Mouse (Mus musculus): Measurements from ENCODE around the gene Pcyt1b. TPM values are rescaled to one million over a fixed set of nuclear protein-coding genes. Genes with fewer than 3 reads are reported as not detected.

Gene Pcyt1b
- polyA plus RNA-seq, 1 experiment from 2014 or later: 0.30 TPM

DNA sequence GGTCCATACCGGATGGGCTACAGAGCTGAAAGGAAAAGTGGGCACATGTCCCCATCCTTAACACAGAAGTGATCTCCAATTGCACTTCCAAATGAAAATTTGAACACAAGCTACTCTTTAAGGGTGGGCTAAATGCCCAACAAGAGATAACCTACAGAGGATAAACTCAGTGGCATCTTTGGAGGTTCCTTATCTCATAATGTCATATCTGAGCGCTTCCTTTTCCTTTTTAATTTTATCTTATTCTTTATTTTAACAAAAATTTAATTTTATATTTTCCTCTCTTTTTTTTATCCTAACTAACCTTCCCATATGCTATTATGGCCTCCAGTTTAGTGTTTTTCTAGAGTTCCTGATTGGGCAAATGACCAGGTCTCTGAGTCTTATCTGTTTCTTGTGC, 3.9 kb upstream of the Pcyt1b start:
- TF ChIP-seq CTCF (IDR thresholded peaks at IDR 0.05; ENCODE audit: low read depth): no peak
- Histone ChIP-seq H3K4me1 (replicated peaks; ENCODE audit: control insufficient read depth, insufficient read depth, low read length) (no peaks in the 10 kb centered on the region), H3K4me3 (ENCODE audit: low read depth, low read length) (no peak overlapping the region), H3K9ac (ENCODE audit: low read depth, low read length) (no peak overlapping the region), H3K4me2 (replicated peaks; ENCODE audit: low read depth) (no peak overlapping the region), H3K36me3 (ENCODE audit: control insufficient read depth, insufficient read depth) (no peaks in the 10 kb centered on the region), H3K9me3 (ENCODE audit: control insufficient read depth) (no peaks in the 10 kb centered on the region), H3K27ac (ENCODE audit: low read depth, low read length) (no peak overlapping the region), H3K27me3 (replicated peaks; ENCODE audit: control insufficient read depth, insufficient read depth, low read length) (no peaks in the 10 kb centered on the region)
- 86% methylated on average over 2 of the region's 2 CpGs for WGBS
- ATAC-seq: no peak

GRCm38 (mm10) chrX:93655153-93655552, 490 bp downstream of the Pcyt1b start:
- no peaks in the 10 kb centered on the region for H3K36me3 ChIP-seq (ENCODE audit: control insufficient read depth, insufficient read depth)
- ATAC-seq: no peak
- H3K4me2 ChIP-seq (replicated peaks; ENCODE audit: low read depth): no peak overlapping the region
- no peaks in the 10 kb centered on the region for H3K4me1 ChIP-seq (replicated peaks; ENCODE audit: control insufficient read depth, insufficient read depth, low read length)
- no peak for TF ChIP-seq CTCF (IDR thresholded peaks at IDR 0.05; ENCODE audit: low read depth)
- H3K4me3 ChIP-seq (ENCODE audit: low read depth, low read length): no peak overlapping the region
- H3K27ac ChIP-seq (ENCODE audit: low read depth, low read length): no peak overlapping the region
- 75% methylated on average over 5 of the region's 5 CpGs for WGBS
- no peak overlapping the region for H3K9ac ChIP-seq (ENCODE audit: low read depth, low read length)
- no peaks in the 10 kb centered on the region for H3K9me3 ChIP-seq (ENCODE audit: control insufficient read depth)
- H3K27me3 ChIP-seq (replicated peaks; ENCODE audit: control insufficient read depth, insufficient read depth, low read length): no peaks in the 10 kb centered on the region

DNA sequence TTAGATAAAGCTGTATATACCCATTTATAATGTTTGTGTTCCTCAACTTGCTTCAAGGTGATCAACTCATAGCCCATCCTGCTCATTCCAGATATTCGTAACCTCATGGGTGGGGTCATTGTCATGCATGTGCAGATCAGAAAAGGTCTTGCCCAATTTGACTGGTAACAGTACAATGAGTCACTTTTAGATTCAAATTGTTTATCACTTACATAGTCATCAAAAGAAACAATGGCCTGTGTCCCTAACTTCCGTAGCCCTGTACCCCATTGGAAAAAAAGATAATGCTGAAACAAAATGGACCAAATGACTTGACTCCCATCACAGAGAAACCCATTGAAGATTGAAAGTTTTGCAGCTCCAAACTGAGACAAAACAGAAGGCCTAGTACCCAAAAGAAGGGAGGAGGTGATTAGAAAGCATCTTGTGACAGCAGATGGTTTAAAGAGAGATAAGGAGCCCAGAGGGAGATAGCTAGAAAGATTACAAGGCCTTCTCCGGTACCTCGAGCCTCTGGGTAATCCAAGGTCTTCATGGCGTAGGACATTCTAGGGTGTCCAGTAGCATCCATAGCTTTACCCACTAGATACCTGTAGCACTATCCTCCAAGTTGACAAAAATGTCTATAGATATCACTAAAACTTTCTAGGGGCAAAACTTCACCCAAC, 9.4 kb downstream of the Pcyt1b start:
- Histone ChIP-seq H3K9ac (ENCODE audit: low read depth, low read length) (no peak overlapping the region), H3K36me3 (ENCODE audit: control insufficient read depth, insufficient read depth) (no peaks in the 10 kb centered on the region), H3K27ac (ENCODE audit: low read depth, low read length) (no peak overlapping the region), H3K4me3 (ENCODE audit: low read depth, low read length) (no peak overlapping the region), H3K4me2 (replicated peaks; ENCODE audit: low read depth) (no peak overlapping the region), H3K27me3 (replicated peaks; ENCODE audit: control insufficient read depth, insufficient read depth, low read length) (no peaks in the 10 kb centered on the region), H3K9me3 (ENCODE audit: control insufficient read depth) (no peaks in the 10 kb centered on the region), H3K4me1 (replicated peaks; ENCODE audit: control insufficient read depth, insufficient read depth, low read length) (no peaks in the 10 kb centered on the region)
- no peak for ATAC-seq
- WGBS: 90% methylated on average over 5 of the region's 5 CpGs
- TF ChIP-seq CTCF (IDR thresholded peaks at IDR 0.05; ENCODE audit: low read depth): no peak

DNA sequence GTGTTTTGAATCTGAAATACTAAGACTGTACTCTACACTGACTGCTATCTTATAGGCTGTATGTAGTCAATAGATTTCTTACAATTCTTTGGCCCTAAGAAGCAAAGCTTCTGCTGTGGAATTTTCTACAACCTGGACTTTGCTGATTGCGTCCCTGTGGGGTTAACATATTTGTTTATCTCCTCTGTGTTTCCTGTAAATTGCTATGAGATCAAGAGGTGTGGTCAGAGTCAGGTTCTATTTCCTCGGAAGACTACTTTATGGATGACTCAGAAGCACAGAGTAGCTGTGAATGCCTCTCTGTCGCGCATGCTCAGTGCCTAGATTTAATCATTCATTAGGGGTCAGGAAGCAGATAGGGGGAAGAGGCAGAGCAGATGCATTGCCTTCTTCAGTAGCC, 10.1 kb downstream of the Pcyt1b start:
- Histone ChIP-seq H3K9ac (ENCODE audit: low read depth, low read length) (no peak overlapping the region), H3K27me3 (replicated peaks; ENCODE audit: control insufficient read depth, insufficient read depth, low read length) (no peaks in the 10 kb centered on the region), H3K4me2 (replicated peaks; ENCODE audit: low read depth) (no peak overlapping the region), H3K9me3 (ENCODE audit: control insufficient read depth) (no peaks in the 10 kb centered on the region), H3K4me1 (replicated peaks; ENCODE audit: control insufficient read depth, insufficient read depth, low read length) (no peaks in the 10 kb centered on the region), H3K36me3 (ENCODE audit: control insufficient read depth, insufficient read depth) (no peaks in the 10 kb centered on the region), H3K27ac (ENCODE audit: low read depth, low read length) (no peak overlapping the region), H3K4me3 (ENCODE audit: low read depth, low read length) (no peak overlapping the region)
- TF ChIP-seq CTCF (IDR thresholded peaks at IDR 0.05; ENCODE audit: low read depth): no peak
- ATAC-seq: no peak
- 57% methylated on average over 4 of the region's 4 CpGs for WGBS

DNA sequence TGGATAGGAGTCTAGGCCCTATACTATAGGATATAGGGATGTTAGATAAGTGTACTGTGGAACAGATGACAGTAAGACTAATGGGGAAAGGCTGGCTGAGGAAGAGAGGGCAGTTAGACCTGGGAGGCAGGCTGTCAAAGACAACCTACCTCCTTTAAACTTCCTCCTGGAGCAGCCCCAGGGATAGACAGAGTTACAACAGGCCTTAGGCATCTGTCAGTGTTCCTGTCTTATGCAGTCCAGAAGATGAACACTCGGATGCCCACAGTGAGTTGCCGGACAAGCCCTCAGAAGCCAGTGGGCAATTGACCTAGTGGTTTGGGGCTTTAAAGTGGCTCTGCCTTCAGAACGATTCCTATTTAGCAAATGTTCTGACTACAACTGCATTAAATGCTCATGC, 19.8 kb downstream of the Pcyt1b start:
- WGBS: 46% methylated on average over 3 of the region's 3 CpGs
- Histone ChIP-seq H3K9me3 (ENCODE audit: control insufficient read depth) (no peaks in the 10 kb centered on the region), H3K4me2 (replicated peaks; ENCODE audit: low read depth) (peak overlapping the region; percentile 54), H3K4me3 (ENCODE audit: low read depth, low read length) (no peak overlapping the region), H3K9ac (ENCODE audit: low read depth, low read length) (no peak overlapping the region), H3K4me1 (replicated peaks; ENCODE audit: control insufficient read depth, insufficient read depth, low read length) (no peaks in the 10 kb centered on the region), H3K27ac (ENCODE audit: low read depth, low read length) (no peak overlapping the region), H3K36me3 (ENCODE audit: control insufficient read depth, insufficient read depth) (no peaks in the 10 kb centered on the region), H3K27me3 (replicated peaks; ENCODE audit: control insufficient read depth, insufficient read depth, low read length) (peaks cover 4% of the 10 kb centered on the region; the same call in 1 of the 2 replicates)
- TF ChIP-seq CTCF (IDR thresholded peaks at IDR 0.05; ENCODE audit: low read depth): no peak
- no peak for ATAC-seq

DNA sequence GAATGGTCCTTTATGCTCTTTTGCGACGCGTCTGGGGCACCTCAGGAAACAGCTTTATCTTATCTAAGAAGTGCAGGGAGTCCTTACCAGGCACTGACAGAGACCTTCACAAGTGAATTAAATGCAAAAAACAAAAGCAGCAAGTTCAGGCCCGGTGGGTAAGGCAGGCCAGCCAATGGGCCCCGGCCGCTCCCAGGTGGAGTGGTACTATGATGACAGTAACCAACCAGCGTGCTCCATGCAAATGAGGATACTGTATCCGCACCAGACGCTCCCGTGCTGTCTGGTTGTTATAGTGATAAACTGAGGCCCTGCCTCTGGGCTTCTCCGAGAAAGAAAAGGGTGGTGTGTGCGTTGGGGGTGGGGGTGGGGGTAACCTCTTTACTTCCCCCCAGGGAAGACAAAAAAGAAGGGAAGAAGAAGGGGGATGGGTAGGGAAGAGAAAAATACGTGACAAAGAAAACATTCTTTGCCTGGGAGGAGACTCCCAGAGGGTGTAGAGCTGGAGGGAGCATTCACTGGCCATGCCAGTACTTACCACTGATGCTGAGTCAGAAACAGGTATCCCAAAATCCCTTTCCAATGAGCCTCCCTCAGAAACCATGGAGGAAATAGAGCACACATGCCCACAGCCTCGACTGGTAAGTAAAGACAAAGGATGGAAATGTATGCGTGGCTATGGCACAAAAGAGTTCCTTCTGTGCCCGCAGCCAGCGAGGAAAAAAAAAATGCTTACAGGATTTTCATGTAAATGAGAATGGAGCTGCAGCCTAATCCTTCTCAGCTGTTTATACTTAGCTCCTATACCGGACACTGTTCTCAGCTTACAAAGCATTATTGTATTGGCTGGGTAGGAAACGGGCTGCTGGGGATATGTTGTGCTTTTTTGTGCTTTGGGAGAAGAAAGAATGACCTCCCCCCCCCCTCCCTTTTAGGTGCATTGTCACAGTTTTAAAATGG, 20.5 kb downstream of the Pcyt1b start:
- Histone ChIP-seq H3K4me1 (replicated peaks; ENCODE audit: control insufficient read depth, insufficient read depth, low read length) (no peaks in the 10 kb centered on the region), H3K4me2 (replicated peaks; ENCODE audit: low read depth) (peak overlapping the region; percentile 54), H3K9ac (ENCODE audit: low read depth, low read length) (no peak overlapping the region), H3K9me3 (ENCODE audit: control insufficient read depth) (no peaks in the 10 kb centered on the region), H3K27me3 (replicated peaks; ENCODE audit: control insufficient read depth, insufficient read depth, low read length) (peaks cover 4% of the 10 kb centered on the region; the same call in 1 of the 2 replicates), H3K36me3 (ENCODE audit: control insufficient read depth, insufficient read depth) (no peaks in the 10 kb centered on the region), H3K27ac (ENCODE audit: low read depth, low read length) (no peak overlapping the region), H3K4me3 (ENCODE audit: low read depth, low read length) (peak overlapping the region; percentile 21)
- TF ChIP-seq CTCF (IDR thresholded peaks at IDR 0.05; ENCODE audit: low read depth): no peak
- 15% methylated on average over 19 of the region's 19 CpGs for WGBS
- ATAC-seq: peak; percentile 78
